Mouse (Mus musculus) heart, embryonic 14.5 days (tissue): ENCODE measurements around the gene Rprd2. TPM values are rescaled to one million over a fixed set of nuclear protein-coding genes. Genes with fewer than 3 reads are reported as not detected.

Source experiments
- ATAC-seq: fragments of 200-750 bp; cut with Nextera tagmentation; 2 replicates; pipeline ENCODE4 v1.8.0; 2017; ENCODE audit warnings: low read depth, moderate TSS enrichment; ENCODE audit not compliant: insufficient number of reproducible peaks, insufficient read depth, low FRiP score
- H3K27ac ChIP-seq, 2 experiments: fragments of 200-500 bp in 1 of 2; fragments of 300-500 bp in 1 of 2; sonication (generic) in 1 of 2; replicated peaks in 1 of 2; 2 replicates each; pipeline ENCODE4 v1.5.1; 2012 to 2014; ENCODE audit warnings: low read depth in 2 of 2, low read length in 2 of 2, control low read depth in 1 of 2, mild to moderate bottlenecking in 1 of 2, mixed read lengths in 1 of 2; ENCODE audit not compliant: control insufficient read depth in 1 of 2, insufficient read depth in 1 of 2
- H3K27me3 ChIP-seq: fragments of 300-500 bp; sonication (generic); 2 replicates; pipeline ENCODE4 v1.6.1; 2014; ENCODE audit warnings: mild to moderate bottlenecking, low read length, control low read depth; ENCODE audit not compliant: control insufficient read depth, insufficient read depth
- H3K36me3 ChIP-seq: fragments of 300-500 bp; sonication (generic); 2 replicates; pipeline ENCODE4 v1.6.1; 2014; ENCODE audit warnings: mild to moderate bottlenecking, control low read depth, low read length, mixed read lengths; ENCODE audit not compliant: control insufficient read depth, insufficient read depth
- H3K4me1 ChIP-seq, 2 experiments: fragments of 200-500 bp in 1 of 2; fragments of 300-500 bp in 1 of 2; sonication (generic) in 1 of 2; 2 replicates each; pipeline ENCODE4 v1.6.1; 2012 to 2014; ENCODE audit warnings: low read length in 2 of 2, control low read depth in 1 of 2, mixed read lengths in 1 of 2; ENCODE audit not compliant: control insufficient read depth in 2 of 2, insufficient read depth in 2 of 2
- H3K4me2 ChIP-seq: fragments of 300-500 bp; sonication (generic); 2 replicates; pipeline ENCODE4 v1.6.1; 2014; ENCODE audit warnings: mild to moderate bottlenecking, low read length
- H3K4me3 ChIP-seq, 2 experiments: fragments of 200-500 bp in 1 of 2; fragments of 300-500 bp in 1 of 2; sonication (generic) in 1 of 2; 2 replicates each; pipeline ENCODE4 v1.5.1; 2012 to 2014; ENCODE audit warnings: low read length in 2 of 2, mild to moderate bottlenecking in 2 of 2, control low read depth in 1 of 2, low read depth in 1 of 2, moderate library complexity in 1 of 2; ENCODE audit not compliant: control insufficient read depth in 1 of 2, insufficient read depth in 1 of 2
- H3K9ac ChIP-seq: fragments of 300-500 bp; sonication (generic); 2 replicates; pipeline ENCODE4 v1.6.1; 2014; ENCODE audit warnings: mild to moderate bottlenecking, low read length
- H3K9me3 ChIP-seq: fragments of 300-500 bp; sonication (generic); 2 replicates; pipeline ENCODE4 v1.6.1; 2016; ENCODE audit warnings: low read length, control low read depth; ENCODE audit not compliant: control insufficient read depth
- WGBS: fragments of 180-500 bp; shearing (Covaris S2); extraction: QIAGEN DNeasy Blood & Tissue Kit; methylation state at CpG from one replicate; pipeline ENCODE4 v1.1.7; 2014; 5-methylcytosine and 5-hydroxymethylcytosine counted together
- polyA plus RNA-seq: library from polyadenylated mRNA; unstranded; fragments of >200 nt; fragmentation: Nextera tagmentation; extraction: Ambion mirVana; gene quantifications from 2 replicates; pipeline ENCODE4 v1.2.1, GENCODE M21; 2014

Rprd2 gene
- polyA plus RNA-seq, 1 experiment from 2014 or later, result 19.1 TPM

DNA sequence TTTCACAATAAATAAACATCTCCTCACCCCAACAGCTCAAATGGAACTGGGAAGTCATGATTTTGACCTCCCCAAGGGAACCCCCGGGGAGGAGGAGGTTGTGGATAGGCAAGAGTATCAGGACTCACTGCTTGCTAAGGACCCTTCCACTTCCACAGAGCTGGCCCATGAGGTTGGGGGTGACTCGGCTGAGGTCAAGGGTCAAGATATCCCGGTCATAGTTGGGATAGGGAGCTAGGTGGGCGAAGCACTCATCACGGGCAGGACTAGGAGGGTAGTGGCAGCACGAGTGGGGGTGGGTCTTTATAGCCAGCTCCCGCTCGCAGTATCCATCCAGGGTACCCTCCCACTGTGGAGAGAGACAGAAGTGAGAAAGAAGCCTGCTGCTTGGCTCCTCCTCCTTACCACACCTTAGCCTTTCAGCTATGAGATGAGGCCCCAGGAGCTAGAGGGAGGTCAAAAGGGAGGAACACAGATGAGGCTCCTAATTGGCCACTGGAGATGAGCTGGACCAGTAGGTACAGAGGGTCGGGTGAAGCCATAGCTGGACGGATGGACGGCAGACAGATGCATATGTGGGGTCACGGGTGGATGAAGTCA, 83.5 kb downstream of the Rprd2 start:
- Histone ChIP-seq H3K4me2 (no peak overlapping the region), H3K27me3 (no peaks in the 10 kb centered on the region), H3K4me3 (no peak overlapping the region), H3K9me3 (no peaks in the 10 kb centered on the region), H3K27ac (no peak overlapping the region), H3K9ac (no peak overlapping the region), H3K4me1 (peaks cover 36 to 47% of the 10 kb centered on the region in 2 experiments), H3K36me3 (peaks cover 22% of the 10 kb centered on the region; the same call in 1 of the 2 replicates)
- ATAC-seq, result no peak
- WGBS, result 82% methylated on average over 12 of the region's 12 CpGs

DNA sequence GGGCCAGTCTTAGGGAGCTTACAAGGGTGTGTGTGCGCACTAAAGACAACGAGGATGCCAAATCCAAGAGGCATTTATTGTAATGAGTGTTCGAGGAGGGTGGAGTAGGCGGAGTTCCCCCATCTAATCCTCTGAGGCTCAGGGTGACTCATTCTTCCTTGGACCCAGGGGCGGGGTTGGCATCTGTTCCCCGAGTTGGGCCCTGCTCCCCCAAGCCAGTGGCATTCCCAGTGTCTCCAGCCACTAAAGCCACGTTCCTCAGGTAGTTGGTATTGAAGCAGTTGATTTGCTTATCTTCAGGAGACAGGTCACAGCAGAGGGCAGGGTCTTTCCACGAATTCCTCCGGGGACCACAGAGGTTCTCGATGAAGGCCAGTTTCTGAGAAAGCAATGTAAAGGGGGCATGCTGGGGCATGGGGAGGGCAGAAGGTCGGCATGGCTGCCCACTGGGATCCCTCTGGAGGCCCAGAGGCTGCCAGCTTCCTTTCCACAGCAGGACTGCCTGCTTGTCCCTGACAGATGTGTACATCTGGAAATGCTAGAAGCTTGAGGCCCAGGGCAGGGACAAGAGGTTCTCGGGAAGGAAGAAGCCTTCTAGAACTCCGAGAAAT, 84.5 kb downstream of the Rprd2 start:
- Histone ChIP-seq H3K9ac (no peak overlapping the region; the same call in 1 of the 2 replicates), H3K27ac (no peak overlapping the region), H3K4me3 (no peak overlapping the region), H3K4me2 (no peak overlapping the region), H3K36me3 (peaks cover 22% of the 10 kb centered on the region; the same call in 1 of the 2 replicates), H3K9me3 (no peaks in the 10 kb centered on the region), H3K27me3 (no peaks in the 10 kb centered on the region), H3K4me1 (peaks cover 26 to 37% of the 10 kb centered on the region in 2 experiments)
- 72% methylated on average over 13 of the region's 13 CpGs for WGBS
- ATAC-seq, result no peak

DNA sequence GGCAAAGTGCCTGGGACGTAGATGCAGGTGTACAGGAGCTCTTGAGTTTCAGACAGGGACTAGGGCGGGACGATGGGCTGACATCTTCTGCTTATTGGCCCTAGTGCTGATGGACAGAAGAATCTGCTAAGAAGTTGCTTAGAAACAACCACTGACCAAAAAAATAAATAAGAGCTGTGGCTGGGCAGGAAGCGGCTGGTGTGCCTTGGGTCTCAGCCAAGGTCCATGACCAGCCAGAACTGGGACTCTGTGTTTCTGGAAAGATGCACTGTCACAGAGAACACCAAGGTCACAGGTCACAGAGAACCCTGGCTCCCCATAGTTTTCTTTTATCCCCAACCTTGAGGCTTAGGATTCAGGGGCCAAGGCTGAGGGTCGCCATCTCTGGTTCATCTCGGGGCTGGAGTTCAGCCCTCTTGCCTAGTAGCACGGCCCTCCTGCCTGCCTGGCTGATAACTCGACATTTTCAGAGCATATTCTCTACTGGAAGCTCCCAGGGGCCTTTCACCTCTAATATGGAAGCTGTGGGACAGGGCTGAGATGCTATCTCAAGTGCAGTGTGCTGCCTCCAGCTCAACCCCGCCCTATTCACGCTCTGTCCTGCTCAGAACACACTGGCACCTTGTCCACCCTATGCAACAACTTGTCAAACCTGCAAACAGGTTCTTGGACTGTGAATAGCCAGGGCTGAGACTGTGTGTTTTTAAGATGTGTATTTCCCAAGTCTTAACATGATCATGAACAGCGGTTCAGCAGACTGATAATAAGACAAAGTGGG, 85.7 kb downstream of the Rprd2 start:
- ATAC-seq, result no peak
- Histone ChIP-seq H3K4me1 (peaks cover 14 to 27% of the 10 kb centered on the region in 2 experiments), H3K27ac (peak overlapping the region; percentile 46 to 50; a peak in 3 of 4 replicates), H3K27me3 (no peaks in the 10 kb centered on the region), H3K9me3 (no peaks in the 10 kb centered on the region), H3K4me2 (no peak overlapping the region), H3K36me3 (peaks cover 22% of the 10 kb centered on the region; the same call in 1 of the 2 replicates), H3K9ac (no peak overlapping the region), H3K4me3 (no peak overlapping the region)
- 51% methylated on average over 11 of the region's 11 CpGs for WGBS

DNA sequence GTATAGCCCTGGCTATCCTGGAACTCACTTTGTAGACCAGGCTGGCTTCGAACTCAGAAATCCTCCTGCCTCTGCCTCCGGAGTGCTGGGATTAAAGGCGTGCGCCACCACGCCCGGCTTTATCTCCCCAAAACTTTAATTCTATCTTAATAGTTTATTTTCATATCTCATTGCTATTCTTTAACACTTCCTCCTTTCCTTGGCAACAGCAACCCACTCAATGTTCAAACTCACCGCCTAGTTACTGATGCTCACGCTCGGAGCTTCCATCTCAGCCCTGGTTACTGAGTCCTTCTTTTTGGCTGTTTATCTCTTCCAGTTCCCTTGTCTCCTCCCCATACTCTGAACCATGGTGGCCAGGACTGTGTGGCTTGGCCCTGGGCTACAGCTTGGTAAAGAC, 86.4 kb downstream of the Rprd2 start:
- Histone ChIP-seq H3K4me3 (no peak overlapping the region), H3K4me2 (no peak overlapping the region), H3K27ac (no peak overlapping the region), H3K9ac (no peak overlapping the region), H3K4me1 (peaks cover 9 to 21% of the 10 kb centered on the region in 2 experiments), H3K27me3 (no peaks in the 10 kb centered on the region), H3K36me3 (peaks cover 22% of the 10 kb centered on the region; the same call in 1 of the 2 replicates), H3K9me3 (no peaks in the 10 kb centered on the region)
- ATAC-seq, result no peak
- WGBS, result 83% methylated on average over 9 of the region's 9 CpGs

DNA sequence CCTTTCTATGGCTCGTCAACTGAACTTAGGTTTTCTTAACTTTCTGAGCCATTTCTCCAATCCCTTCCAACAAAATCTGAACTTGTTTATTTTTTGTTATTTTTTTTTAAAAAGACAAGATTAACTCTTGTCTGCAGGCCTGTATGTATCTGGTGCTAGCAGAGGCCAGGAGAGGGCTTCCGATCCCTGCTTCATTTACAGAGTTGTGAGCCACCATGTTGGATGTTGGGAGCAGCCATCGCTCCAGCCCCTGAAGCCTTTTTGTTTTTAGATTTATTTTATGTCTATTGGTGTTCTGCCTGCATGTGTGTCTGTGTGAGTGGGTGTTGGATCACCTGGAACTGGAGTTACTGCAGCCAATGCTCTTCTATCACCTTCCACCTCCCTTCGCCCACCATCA, 86.9 kb downstream of the Rprd2 start:
- H3K4me2 ChIP-seq, result no peak overlapping the region
- no peaks in the 10 kb centered on the region for H3K27me3 ChIP-seq
- no peak overlapping the region for H3K9ac ChIP-seq
- H3K36me3 ChIP-seq, result peaks cover 21% of the 10 kb centered on the region; the same call in 1 of the 2 replicates
- no peak overlapping the region for H3K4me3 ChIP-seq
- H3K27ac ChIP-seq, result no peak overlapping the region
- no peak for ATAC-seq
- peaks cover 9 to 17% of the 10 kb centered on the region in 2 experiments for H3K4me1 ChIP-seq
- no peaks in the 10 kb centered on the region for H3K9me3 ChIP-seq
- 92% methylated on average over 4 of the region's 4 CpGs for WGBS

DNA sequence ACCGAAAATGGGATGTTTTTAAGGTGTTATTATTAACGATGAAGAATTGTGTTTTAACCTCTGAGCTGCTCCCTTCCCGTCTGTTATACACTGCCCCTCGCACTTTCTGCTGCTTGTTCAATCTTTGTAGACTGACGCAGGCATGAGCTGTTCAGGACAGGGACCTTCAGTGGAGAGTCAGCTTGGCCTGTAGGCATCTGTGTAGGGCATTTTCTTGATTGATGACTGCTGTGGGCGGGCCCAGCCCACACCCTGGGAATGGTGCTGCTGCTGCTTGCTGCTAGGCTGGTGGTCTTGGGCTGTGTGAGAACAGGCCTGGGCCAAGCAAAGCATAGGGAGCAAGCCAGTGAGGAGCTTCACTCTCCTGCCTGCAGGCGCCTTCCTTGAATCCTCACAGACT, 88.2 kb downstream of the Rprd2 start:
- ATAC-seq, result no peak; the same call in 1 of the 2 replicates
- Histone ChIP-seq H3K27ac (no peak overlapping the region), H3K36me3 (peaks cover 9% of the 10 kb centered on the region; the same call in 1 of the 2 replicates), H3K4me1 (peaks cover 9 to 15% of the 10 kb centered on the region in 2 experiments), H3K4me3 (no peak overlapping the region), H3K27me3 (no peaks in the 10 kb centered on the region), H3K4me2 (no peak overlapping the region), H3K9ac (no peak overlapping the region), H3K9me3 (no peaks in the 10 kb centered on the region)
- WGBS, result 86% methylated on average over 7 of the region's 7 CpGs

DNA sequence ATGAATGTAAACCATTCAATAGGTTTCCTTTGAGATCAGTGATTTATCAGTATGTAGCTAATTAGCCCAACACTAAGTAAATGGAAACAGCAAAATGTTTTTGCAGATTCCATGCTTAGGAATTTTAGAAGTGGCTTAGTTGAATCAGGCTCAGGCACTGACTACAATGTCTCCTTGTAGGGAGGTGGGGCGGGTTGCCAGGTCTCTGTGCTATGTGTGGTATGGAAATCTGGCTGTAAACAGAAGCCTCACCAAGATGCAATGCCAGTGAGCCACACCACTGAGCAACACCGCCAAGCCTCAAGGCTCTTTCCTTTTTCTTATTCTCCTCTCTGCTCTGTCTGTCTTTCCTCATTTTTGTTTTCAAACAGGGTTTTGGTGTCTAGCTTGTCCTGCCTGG, 89.8 kb downstream of the Rprd2 start:
- H3K9ac ChIP-seq, result no peak overlapping the region
- H3K27me3 ChIP-seq, result no peaks in the 10 kb centered on the region
- H3K4me3 ChIP-seq, result no peak overlapping the region
- H3K27ac ChIP-seq, result 0 out of 4 replicates have a peak overlapping the region, but pooled peaks of 1 of the 2 experiments have one; percentile 12
- H3K4me1 ChIP-seq, result peaks cover 9 to 15% of the 10 kb centered on the region in 2 experiments
- 71% methylated on average over 2 of the region's 2 CpGs for WGBS
- H3K4me2 ChIP-seq, result no peak overlapping the region
- H3K36me3 ChIP-seq, result no peaks in the 10 kb centered on the region
- no peaks in the 10 kb centered on the region for H3K9me3 ChIP-seq
- ATAC-seq, result no peak
